Mouse (Mus musculus): ENCODE data around the gene Iqgap2.

DNA sequence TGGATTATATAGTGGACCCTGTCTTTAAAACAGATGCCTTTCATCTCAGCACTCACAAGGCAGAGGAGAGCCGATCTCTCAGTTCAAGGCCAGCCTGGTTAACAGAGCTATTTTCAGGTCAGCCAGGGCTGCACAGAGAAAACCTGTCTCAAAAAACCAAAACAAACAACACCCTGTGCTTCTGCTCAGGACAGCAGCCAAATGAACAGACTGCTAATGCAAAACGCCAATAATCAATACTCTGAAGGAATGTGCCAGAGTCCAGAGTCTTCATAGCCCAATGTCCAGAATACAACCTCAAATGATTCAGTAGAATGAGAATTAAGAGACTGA, 282.7 kb downstream of the Iqgap2 start:
- TF ChIP-seq POLR2A (IDR thresholded peaks at IDR 0.05; ENCODE audit: borderline replicate concordance, extremely low read depth, low read depth, low read length) (no peak), CTCF (IDR thresholded peaks at IDR 0.05; ENCODE audit: insufficient read depth, low read length) (no peak)
